Mouse (Mus musculus): ENCODE results near the gene Nop2. TPM values are rescaled to one million over a fixed set of nuclear protein-coding genes. Genes with fewer than 3 reads are reported as not detected.

The Nop2 gene
- polyA plus RNA-seq (2014; fragmentation: Nextera tagmentation; extraction: Ambion mirVana), result 46.8 and 52.7 TPM in 2 replicates

GRCm38 (mm10) chr6:125131302-125132156 is at the start of gene Nop2:
TSS of gene Nop2 (plus strand) at chr6:125131909.
- under 1% methylated on average over 66 of the region's 66 CpGs for WGBS
- Histone ChIP-seq H3K27ac (ENCODE audit: low read depth, low read length) (peak within 1 kb of the TSS; percentile 74), H3K27me3 (replicated peaks; ENCODE audit: control insufficient read depth, insufficient read depth, low read length) (no peaks in the 10 kb centered on the region), H3K4me3 (ENCODE audit: low read depth, low read length) (peak within 1 kb of the TSS; percentile 86), H3K4me1 (ENCODE audit: control insufficient read depth, insufficient read depth, low read length) (peaks cover 7% of the 10 kb centered on the region), H3K9ac (ENCODE audit: low read length) (peak within 1 kb of the TSS; percentile 81), H3K36me3 (ENCODE audit: control insufficient read depth, insufficient read depth, low read length) (peaks cover 76% of the 10 kb centered on the region), H3K9me3 (replicated peaks; ENCODE audit: control insufficient read depth, low read length) (no peaks in the 10 kb centered on the region), H3K4me2 (ENCODE audit: low read length) (peak within 1 kb of the TSS; percentile 94)
- ATAC-seq (peak; percentile 96), DNase-seq (ENCODE audit: low spot score) (peak; percentile 97)

GRCm38 (mm10) chr6:125082801-125083386 is 48.8 kb upstream of the Nop2 start:
- Histone ChIP-seq H3K4me3 (ENCODE audit: low read depth, low read length) (no peak overlapping the region), H3K4me2 (ENCODE audit: low read length) (no peak overlapping the region), H3K4me1 (ENCODE audit: control insufficient read depth, insufficient read depth, low read length) (no peaks in the 10 kb centered on the region; the same call in 1 of the 2 replicates), H3K27me3 (replicated peaks; ENCODE audit: control insufficient read depth, insufficient read depth, low read length) (no peaks in the 10 kb centered on the region), H3K9me3 (replicated peaks; ENCODE audit: control insufficient read depth, low read length) (no peaks in the 10 kb centered on the region), H3K9ac (ENCODE audit: low read length) (no peak overlapping the region), H3K27ac (ENCODE audit: low read depth, low read length) (no peak overlapping the region), H3K36me3 (ENCODE audit: control insufficient read depth, insufficient read depth, low read length) (no peaks in the 10 kb centered on the region)
- DNase-seq (ENCODE audit: low spot score), result no peak
- ATAC-seq, result no peak
- 90% methylated on average over 7 of the region's 7 CpGs for WGBS

- Histone ChIP-seq H3K27me3 (replicated peaks; ENCODE audit: control insufficient read depth, insufficient read depth, low read length) (no peaks in the 10 kb centered on the region), H3K27ac (ENCODE audit: low read depth, low read length) (no peak overlapping the region), H3K4me3 (ENCODE audit: low read depth, low read length) (no peak overlapping the region), H3K36me3 (ENCODE audit: control insufficient read depth, insufficient read depth, low read length) (no peaks in the 10 kb centered on the region), H3K9ac (ENCODE audit: low read length) (no peak overlapping the region; the same call in 1 of the 2 replicates), H3K9me3 (replicated peaks; ENCODE audit: control insufficient read depth, low read length) (no peaks in the 10 kb centered on the region), H3K4me2 (ENCODE audit: low read length) (no peak overlapping the region), H3K4me1 (ENCODE audit: control insufficient read depth, insufficient read depth, low read length) (peaks cover 2% of the 10 kb centered on the region)
- ATAC-seq (peak; percentile 22), DNase-seq (ENCODE audit: low spot score) (peak; percentile 88)
- 5% methylated on average over 4 of the region's 4 CpGs for WGBS
These were observed 47.3 kb upstream of the Nop2 start for GRCm38 (mm10) chr6:125084424-125084823.

GRCm38 (mm10) chr6:125087937-125088336 is 43.8 kb upstream of the Nop2 start:
- Histone ChIP-seq H3K27me3 (replicated peaks; ENCODE audit: control insufficient read depth, insufficient read depth, low read length) (no peaks in the 10 kb centered on the region), H3K36me3 (ENCODE audit: control insufficient read depth, insufficient read depth, low read length) (no peaks in the 10 kb centered on the region), H3K4me3 (ENCODE audit: low read depth, low read length) (no peak overlapping the region), H3K4me2 (ENCODE audit: low read length) (no peak overlapping the region), H3K9ac (ENCODE audit: low read length) (no peak overlapping the region), H3K4me1 (ENCODE audit: control insufficient read depth, insufficient read depth, low read length) (peaks cover 13% of the 10 kb centered on the region), H3K27ac (ENCODE audit: low read depth, low read length) (peak overlapping the region; percentile 95), H3K9me3 (replicated peaks; ENCODE audit: control insufficient read depth, low read length) (no peaks in the 10 kb centered on the region)
- no peak for ATAC-seq
- DNase-seq (ENCODE audit: low spot score), result no peak
- 82% methylated on average over 3 of the region's 3 CpGs for WGBS

- peak overlapping the region; percentile 33; the same call in 1 of the 2 replicates for H3K9ac ChIP-seq (ENCODE audit: low read length)
These were observed 43.0 kb upstream of the Nop2 start for GRCm38 (mm10) chr6:125088561-125089321.

GRCm38 (mm10) chr6:125089521-125090321 is 42.0 kb upstream of the Nop2 start:
- Histone ChIP-seq H3K4me1 (ENCODE audit: control insufficient read depth, insufficient read depth, low read length) (peaks cover 13% of the 10 kb centered on the region), H3K4me3 (ENCODE audit: low read depth, low read length) (peak overlapping the region; percentile 6; the same call in 1 of the 2 replicates), H3K4me2 (ENCODE audit: low read length) (peak overlapping the region; percentile 43), H3K9ac (ENCODE audit: low read length) (peak overlapping the region; percentile 59), H3K36me3 (ENCODE audit: control insufficient read depth, insufficient read depth, low read length) (no peaks in the 10 kb centered on the region), H3K9me3 (replicated peaks; ENCODE audit: control insufficient read depth, low read length) (no peaks in the 10 kb centered on the region), H3K27ac (ENCODE audit: low read depth, low read length) (peak overlapping the region; percentile 95), H3K27me3 (replicated peaks; ENCODE audit: control insufficient read depth, insufficient read depth, low read length) (no peaks in the 10 kb centered on the region)
- DNase-seq (ENCODE audit: low spot score), result peak; percentile 86
- 2% methylated on average over 15 of the region's 15 CpGs for WGBS
- ATAC-seq, result peak; percentile 67

More at GRCm38 (mm10) chr6:125088561-125089321, 43.0 kb upstream of the Nop2 start:
- DNase-seq (ENCODE audit: low spot score) (peak; percentile 91), ATAC-seq (peak; percentile 76)
- Histone ChIP-seq H3K9me3 (replicated peaks; ENCODE audit: control insufficient read depth, low read length) (no peaks in the 10 kb centered on the region), H3K27me3 (replicated peaks; ENCODE audit: control insufficient read depth, insufficient read depth, low read length) (no peaks in the 10 kb centered on the region), H3K27ac (ENCODE audit: low read depth, low read length) (peak overlapping the region; percentile 95), H3K36me3 (ENCODE audit: control insufficient read depth, insufficient read depth, low read length) (no peaks in the 10 kb centered on the region), H3K4me2 (ENCODE audit: low read length) (peak overlapping the region; percentile 16; the same call in 1 of the 2 replicates), H3K4me3 (ENCODE audit: low read depth, low read length) (no peak overlapping the region), H3K4me1 (ENCODE audit: control insufficient read depth, insufficient read depth, low read length) (peaks cover 13% of the 10 kb centered on the region)
- WGBS, result 3% methylated on average over 19 of the region's 20 CpGs

- 49% methylated on average over 10 of the region's 10 CpGs for WGBS
- no peak for DNase-seq (ENCODE audit: low spot score)
- Histone ChIP-seq H3K4me3 (ENCODE audit: low read depth, low read length) (no peak overlapping the region), H3K9ac (ENCODE audit: low read length) (peak overlapping the region; percentile 59; the same call in 1 of the 2 replicates), H3K36me3 (ENCODE audit: control insufficient read depth, insufficient read depth, low read length) (no peaks in the 10 kb centered on the region), H3K4me1 (ENCODE audit: control insufficient read depth, insufficient read depth, low read length) (peaks cover 13% of the 10 kb centered on the region), H3K9me3 (replicated peaks; ENCODE audit: control insufficient read depth, low read length) (no peaks in the 10 kb centered on the region), H3K27ac (ENCODE audit: low read depth, low read length) (peak overlapping the region; percentile 95), H3K4me2 (ENCODE audit: low read length) (peak overlapping the region; percentile 43), H3K27me3 (replicated peaks; ENCODE audit: control insufficient read depth, insufficient read depth, low read length) (no peaks in the 10 kb centered on the region)
- no peak; the same call in 1 of the 2 replicates for ATAC-seq
These were observed 41.2 kb upstream of the Nop2 start for GRCm38 (mm10) chr6:125090341-125091085.
